Mouse (Mus musculus) stomach, postnatal 0 days (tissue): ENCODE data around the gene Usp51. TPM values are rescaled to one million over a fixed set of nuclear protein-coding genes. Genes with fewer than 3 reads are reported as not detected.
"Not testable (repeated sequence)": the region's sequence is repeated elsewhere in the genome, so short reads cannot be mapped to it uniquely, and the experiment has no call there.

Experiments
- ATAC-seq: fragments of 200-750 bp; cut with Nextera tagmentation; 2 replicates; pipeline ENCODE4 v1.8.0; 2017; ENCODE audit not compliant: low FRiP score, low TSS enrichment
- DNase-seq: peaks from one replicate; pipeline ENCODE4 v3.0.0-alpha.2; 2016; ENCODE audit warnings: low spot score
- H3K27ac ChIP-seq: fragments of 300-500 bp; sonication (generic); replicated peaks from 2 replicates; pipeline ENCODE4 v1.5.1; 2014; ENCODE audit warnings: mild to moderate bottlenecking, control low read depth
- H3K27me3 ChIP-seq: fragments of 300-500 bp; sonication (generic); 2 replicates; pipeline ENCODE4 v1.6.1; 2014; ENCODE audit warnings: low read length; ENCODE audit not compliant: control insufficient read depth, insufficient read depth
- H3K36me3 ChIP-seq: fragments of 300-500 bp; sonication (generic); 2 replicates; pipeline ENCODE4 v1.6.1; 2014; ENCODE audit warnings: low read length, mixed read lengths; ENCODE audit not compliant: control insufficient read depth, insufficient read depth
- H3K4me1 ChIP-seq: fragments of 300-500 bp; sonication (generic); replicated peaks from 2 replicates; pipeline ENCODE4 v1.6.1; 2014; ENCODE audit warnings: antibody characterized with exemption; ENCODE audit not compliant: control insufficient read depth, insufficient read depth
- H3K4me2 ChIP-seq: fragments of 300-500 bp; sonication (generic); replicated peaks from 2 replicates; pipeline ENCODE4 v1.6.1; 2014; ENCODE audit warnings: low read depth, mild to moderate bottlenecking, control low read depth, moderate library complexity
- H3K4me3 ChIP-seq: fragments of 300-500 bp; sonication (generic); 2 replicates; pipeline ENCODE4 v1.5.1; 2014; ENCODE audit warnings: low read depth, low read length, control low read depth
- H3K9ac ChIP-seq: fragments of 300-500 bp; sonication (generic); 2 replicates; pipeline ENCODE4 v1.6.1; 2014; ENCODE audit warnings: mild to moderate bottlenecking, low read length, control low read depth, mixed read lengths
- H3K9me3 ChIP-seq: fragments of 300-500 bp; sonication (generic); 2 replicates; pipeline ENCODE4 v1.6.1; 2016; ENCODE audit warnings: low read length; ENCODE audit not compliant: control insufficient read depth
- CTCF ChIP-seq: IDR thresholded peaks from 2 replicates; pipeline ENCODE4 v1.5.1; 2016; ENCODE audit warnings: antibody characterized with exemption, low read depth, mild to moderate bottlenecking, moderate library complexity
- EP300 ChIP-seq: optimal IDR thresholded peaks from 2 replicates; pipeline ENCODE3; 2016; ENCODE audit warnings: antibody characterized with exemption
- WGBS: fragments of 180-500 bp; shearing (Covaris S2); extraction: QIAGEN DNeasy Blood & Tissue Kit; methylation state at CpG from one replicate; pipeline ENCODE4 v1.1.7; 2014; 5-methylcytosine and 5-hydroxymethylcytosine counted together
- polyA plus RNA-seq: library from polyadenylated mRNA; unstranded; fragments of >200 nt; fragmentation: Nextera tagmentation; extraction: Ambion mirVana; gene quantifications from 2 replicates; pipeline ENCODE4 v1.2.1, GENCODE M21; 2015

The Usp51 gene
- polyA plus RNA-seq, 1 experiment from 2014 or later: 0.30 TPM

DNA sequence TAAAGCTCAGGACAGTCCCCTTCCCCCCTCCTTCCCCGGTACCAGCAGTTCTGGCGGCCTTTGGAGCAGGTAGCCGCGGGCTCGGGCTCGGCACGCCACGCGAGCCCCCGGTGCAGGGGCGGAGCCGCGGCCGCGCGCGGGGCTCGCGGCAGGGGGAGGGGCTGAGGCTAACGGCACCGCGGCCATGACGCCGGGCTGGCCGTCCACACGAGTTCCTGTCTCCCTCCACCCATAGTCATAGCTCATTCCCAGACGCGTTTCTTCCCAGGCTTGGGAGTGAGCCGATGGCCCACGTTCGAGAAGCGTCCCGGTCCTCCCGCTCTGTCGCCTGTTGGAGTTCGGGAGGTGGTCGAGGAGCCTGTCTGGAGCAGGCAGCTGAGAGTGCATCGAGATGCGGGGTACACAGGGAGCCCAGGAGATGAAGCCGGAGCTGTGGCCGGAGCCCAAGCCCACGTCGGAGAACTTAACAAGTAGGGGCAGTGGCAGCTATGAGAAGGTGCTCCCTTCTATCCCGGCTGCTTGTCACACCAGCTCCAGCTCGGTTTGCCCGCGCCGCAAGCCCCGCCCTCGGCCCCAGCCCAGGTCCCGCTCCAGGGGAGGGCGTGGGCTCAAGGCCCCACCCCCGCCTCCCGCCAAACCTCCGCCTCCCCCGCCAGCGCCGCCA is 884 bp downstream of the Usp51 start:
- no peak for TF ChIP-seq EP300
- no peak for TF ChIP-seq CTCF
- WGBS: 14% methylated on average over 36 of the region's 58 CpGs
- peak overlapping the region; percentile 43; the same call in 1 of the 2 replicates for H3K9ac ChIP-seq
- ATAC-seq: peak; percentile 78
- H3K4me2 ChIP-seq: peak overlapping the region; percentile 63
- H3K9me3 ChIP-seq: no peaks in the 10 kb centered on the region
- peak; percentile 60 for DNase-seq
- no peak overlapping the region; the same call in 1 of the 2 replicates for H3K27ac ChIP-seq
- no peaks in the 10 kb centered on the region for H3K27me3 ChIP-seq
- H3K36me3 ChIP-seq: no peaks in the 10 kb centered on the region
- H3K4me1 ChIP-seq: no peaks in the 10 kb centered on the region
- H3K4me3 ChIP-seq: peak overlapping the region; percentile 49

DNA sequence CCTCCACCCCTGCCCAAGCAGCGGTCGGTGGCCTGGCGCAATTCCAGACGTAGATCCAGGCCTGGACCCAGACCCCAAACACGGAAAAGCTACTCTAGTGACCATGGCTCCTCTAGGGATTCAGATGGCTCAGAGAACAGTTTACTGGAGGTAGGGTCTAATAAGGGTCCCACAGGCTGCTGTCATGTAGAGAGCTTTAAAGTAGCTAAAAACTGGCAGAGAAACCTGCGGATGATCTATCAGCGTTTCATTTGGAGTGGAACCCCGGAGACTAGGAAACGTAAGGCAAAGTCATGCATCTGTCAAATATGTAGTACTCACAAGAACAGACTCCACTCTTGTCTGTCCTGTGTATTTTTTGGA is 1.4 kb downstream of the Usp51 start:
- Histone ChIP-seq H3K4me3 (peak overlapping the region; percentile 49), H3K9me3 (no peaks in the 10 kb centered on the region), H3K36me3 (no peaks in the 10 kb centered on the region), H3K4me1 (no peaks in the 10 kb centered on the region), H3K4me2 (peak overlapping the region; percentile 63), H3K27me3 (no peaks in the 10 kb centered on the region), H3K9ac (peak overlapping the region; percentile 23; the same call in 1 of the 2 replicates), H3K27ac (no peak overlapping the region)
- 20% methylated on average over 9 of the region's 9 CpGs for WGBS
- DNase-seq (no peak), ATAC-seq (no peak)
- no peak for TF ChIP-seq EP300
- no peak for TF ChIP-seq CTCF

DNA sequence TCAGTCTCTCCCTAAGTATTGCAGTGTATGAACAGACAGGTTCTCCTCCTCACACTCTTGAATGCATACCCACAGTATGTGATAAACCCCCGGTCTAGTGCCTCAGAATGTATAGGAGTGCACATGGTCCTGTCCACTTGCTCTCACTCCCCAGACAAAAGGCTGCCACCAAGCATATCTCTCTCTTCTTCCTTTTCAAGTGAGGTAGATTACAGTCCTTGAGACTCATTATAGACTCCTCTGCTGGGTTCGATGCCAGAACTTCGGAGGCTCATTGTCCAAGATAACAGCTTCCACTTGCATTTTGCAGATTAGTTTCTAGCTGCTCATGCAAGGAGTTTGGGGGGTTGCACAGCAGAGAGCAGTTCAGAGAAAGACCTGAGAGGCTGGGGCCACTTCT is 19.0 kb downstream of the Usp51 start:
- H3K27me3 ChIP-seq, H3K36me3 ChIP-seq, H3K4me2 ChIP-seq, H3K4me1 ChIP-seq, H3K27ac ChIP-seq, H3K9me3 ChIP-seq, DNase-seq, H3K4me3 ChIP-seq, ATAC-seq, H3K9ac ChIP-seq: not testable (repeated sequence)
- WGBS: no CpG with 5 or more reads among the region's 3 CpGs

DNA sequence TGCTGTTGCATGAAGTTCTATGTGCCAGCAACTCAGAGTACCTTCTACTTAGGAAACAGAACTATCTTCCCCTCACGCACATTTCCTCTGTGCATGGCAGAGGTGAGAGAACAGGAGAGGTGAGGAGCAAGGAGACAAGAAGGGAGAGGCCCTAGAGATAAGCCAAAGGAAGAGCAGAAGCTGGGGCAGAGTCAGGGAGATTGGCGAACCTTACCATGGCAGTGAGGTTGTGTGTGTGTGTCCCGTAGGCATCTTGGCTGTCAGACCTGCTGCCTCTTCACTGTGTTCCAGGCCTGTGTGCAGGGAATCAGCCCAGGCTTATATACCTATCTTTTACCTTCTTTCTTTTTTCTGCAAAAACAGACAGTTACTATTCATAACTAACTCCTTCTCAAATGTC is 19.4 kb downstream of the Usp51 start:
- not testable (repeated sequence) for H3K4me2 ChIP-seq, H3K36me3 ChIP-seq, ATAC-seq, H3K4me3 ChIP-seq, H3K27ac ChIP-seq, DNase-seq, H3K9me3 ChIP-seq, H3K9ac ChIP-seq, H3K4me1 ChIP-seq, H3K27me3 ChIP-seq
- WGBS: 82% methylated on average over 2 of the region's 3 CpGs

DNA sequence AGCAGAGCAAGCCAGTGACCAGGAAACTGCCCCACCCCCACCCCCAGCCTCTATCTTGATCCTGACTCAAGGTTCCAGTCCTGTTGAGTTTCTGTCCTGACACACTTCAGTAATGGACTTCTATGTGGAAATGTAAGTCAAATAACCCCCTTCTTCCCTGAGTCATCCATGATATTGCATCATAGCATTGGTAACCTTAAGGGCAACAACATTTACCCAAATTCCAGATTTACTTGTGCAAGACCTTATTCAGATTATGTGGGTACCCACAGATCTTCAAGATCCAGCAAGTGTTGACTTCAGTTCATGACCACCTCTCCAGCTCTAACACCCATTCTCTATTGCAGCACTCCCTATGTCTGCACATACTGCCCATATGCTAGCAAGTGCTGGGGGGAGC is 25.3 kb downstream of the Usp51 start:
- H3K9ac ChIP-seq, H3K9me3 ChIP-seq, H3K4me1 ChIP-seq, H3K27me3 ChIP-seq, H3K36me3 ChIP-seq, H3K4me2 ChIP-seq, DNase-seq, H3K4me3 ChIP-seq, H3K27ac ChIP-seq, ATAC-seq: not testable (repeated sequence)

DNA sequence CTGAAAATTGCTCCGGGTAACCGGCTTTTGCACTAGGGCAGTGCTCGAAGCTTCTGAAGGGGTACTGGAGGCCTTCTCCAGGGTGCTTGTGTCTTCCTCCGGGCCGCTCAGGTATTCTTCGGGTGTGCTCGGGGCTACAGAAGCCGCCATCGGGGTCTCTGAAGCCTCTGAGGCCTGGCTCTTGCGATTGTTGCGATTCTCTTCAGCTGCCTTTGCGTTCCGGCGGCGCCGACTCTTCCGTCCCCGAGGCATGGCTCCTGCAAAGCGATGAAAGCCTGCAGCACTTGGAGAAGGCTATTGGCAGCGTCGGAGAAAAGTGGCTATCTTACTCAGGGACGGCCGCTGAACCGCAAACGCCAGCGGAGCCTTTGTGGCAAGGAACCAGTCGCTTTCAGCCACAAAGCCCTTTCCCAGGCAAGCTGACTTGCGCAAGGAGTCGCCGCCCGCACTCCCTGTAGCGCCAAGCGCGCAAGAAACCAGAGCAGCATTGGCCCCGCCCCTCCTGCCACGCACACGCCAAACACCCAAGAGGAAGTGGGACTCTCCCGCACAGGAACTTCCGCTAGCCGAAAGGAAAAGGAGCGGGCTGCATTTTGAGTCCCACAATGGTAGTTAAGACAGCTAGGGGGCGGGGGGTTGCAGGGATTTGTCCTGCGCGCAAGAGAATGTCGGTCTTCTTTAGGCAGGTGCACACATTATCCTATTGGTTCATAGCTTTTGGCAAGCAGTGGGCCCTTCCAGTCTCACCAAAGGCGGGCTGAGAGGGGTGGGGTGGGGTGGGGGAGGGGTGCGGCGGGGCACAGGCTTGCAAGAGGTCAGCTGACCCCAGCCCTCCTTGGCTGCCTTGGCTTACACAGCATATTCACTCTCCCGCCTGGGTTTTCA is 31.1 kb downstream of the Usp51 start, which contains the start of gene Mageh1:
Gene Mageh1 (minus strand): TSS at position 489 of the 885 bp plus-strand sequence.
- no peak for TF ChIP-seq EP300
- peak; percentile 48 for TF ChIP-seq CTCF
- H3K4me2 ChIP-seq: peak within 1 kb of the TSS; percentile 63
- peak; percentile 82 for DNase-seq
- H3K36me3 ChIP-seq: no peaks in the 10 kb centered on the region
- H3K27me3 ChIP-seq: no peaks in the 10 kb centered on the region
- H3K9me3 ChIP-seq: no peaks in the 10 kb centered on the region
- no peaks in the 10 kb centered on the region for H3K4me1 ChIP-seq
- peak within 1 kb of the TSS; percentile 62 for H3K9ac ChIP-seq
- peak; percentile 95 for ATAC-seq
- H3K27ac ChIP-seq: peak within 1 kb of the TSS; percentile 74
- peak within 1 kb of the TSS; percentile 49 for H3K4me3 ChIP-seq
- WGBS: 14% methylated on average over 47 of the region's 49 CpGs

DNA sequence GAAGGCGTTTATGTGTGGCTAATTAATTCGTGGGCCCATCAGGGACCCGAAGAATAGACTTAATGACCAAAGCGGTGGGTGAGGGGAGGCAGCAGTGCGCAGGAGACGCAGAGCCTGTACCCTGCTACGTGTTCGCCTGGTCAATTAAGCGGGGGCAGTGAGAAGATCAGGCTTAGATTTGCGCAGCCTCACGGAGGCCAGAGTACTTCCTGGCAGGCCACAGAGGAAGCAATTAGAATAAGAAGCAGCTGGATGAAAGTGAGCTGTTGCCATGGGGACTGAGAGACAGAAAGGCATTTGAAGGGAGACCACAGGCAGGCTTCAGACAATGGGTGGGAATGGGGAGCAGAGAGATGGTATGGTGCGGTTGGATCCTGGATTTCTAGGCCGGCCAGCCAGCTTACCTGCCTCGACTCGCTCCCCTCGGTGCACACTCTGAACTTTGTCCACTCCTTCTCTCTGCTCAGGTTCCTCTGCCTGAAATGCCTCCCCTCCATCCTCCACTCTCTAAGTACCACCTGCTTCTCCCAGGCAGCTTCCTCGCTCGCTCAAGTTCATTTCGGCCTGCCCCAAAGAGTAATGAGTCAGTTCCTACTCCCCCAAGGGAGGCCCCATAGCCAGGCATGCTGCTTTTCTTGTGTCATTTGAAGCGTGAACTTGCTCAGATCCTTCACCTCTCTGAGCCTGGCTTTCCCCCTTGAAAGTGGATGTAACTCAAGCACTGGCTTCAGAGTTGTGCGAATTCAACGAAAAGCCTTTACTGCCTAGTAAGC is 31.9 kb downstream of the Usp51 start:
- H3K9me3 ChIP-seq, H3K4me3 ChIP-seq, H3K27me3 ChIP-seq, H3K9ac ChIP-seq, H3K27ac ChIP-seq, H3K36me3 ChIP-seq, DNase-seq, H3K4me1 ChIP-seq: not testable (repeated sequence)
- peak overlapping the region; percentile 63 for H3K4me2 ChIP-seq
- 23% methylated on average over 6 of the region's 22 CpGs for WGBS
- ATAC-seq: peak; percentile 71
